Mouse (Mus musculus) G1E-ER4 (cell line): ENCODE measurements around the gene Epha2. TPM values are rescaled to one million over a fixed set of nuclear protein-coding genes. Genes with fewer than 3 reads are reported as not detected.

Experiments
- GATA1 ChIP-seq: IDR thresholded peaks from one replicate; pipeline ENCODE4 v1.8.0; 2012; ENCODE audit warnings: low read length, inconsistent platforms
- polyA plus RNA-seq: library from polyadenylated mRNA; stranded (reverse); fragments of >175 nt; gene quantifications from 2 replicates; pipeline ENCODE4 v1.2.3, GENCODE M21; 2012

The Epha2 gene
- polyA plus RNA-seq, 1 experiment, result 0.02 TPM

GRCm38 (mm10) chr4:141332258-141332657, 31.2 kb downstream of the Epha2 start:
- TF ChIP-seq GATA1, result no peak

- TF ChIP-seq GATA1, result no peak
Observed at GRCm38 (mm10) chr4:141334695-141335094, 33.7 kb downstream of the Epha2 start.

GRCm38 (mm10) chr4:141335263-141335796, 34.3 kb downstream of the Epha2 start:
- no peak for TF ChIP-seq GATA1

- no peak for TF ChIP-seq GATA1
Observed at GRCm38 (mm10) chr4:141336196-141336595, 35.2 kb downstream of the Epha2 start.

- no peak for TF ChIP-seq GATA1
Observed at GRCm38 (mm10) chr4:141337986-141338385, 36.9 kb downstream of the Epha2 start.

- no peak for TF ChIP-seq GATA1
Observed at GRCm38 (mm10) chr4:141338853-141339252, 37.8 kb downstream of the Epha2 start.

- TF ChIP-seq GATA1, result no peak
Observed at GRCm38 (mm10) chr4:141341477-141341876, 40.4 kb downstream of the Epha2 start.

GRCm38 (mm10) chr4:141343515-141343914, 42.5 kb downstream of the Epha2 start:
- no peak for TF ChIP-seq GATA1

GRCm38 (mm10) chr4:141345219-141345618, 44.2 kb downstream of the Epha2 start:
- TF ChIP-seq GATA1, result no peak

- no peak for TF ChIP-seq GATA1
Observed at GRCm38 (mm10) chr4:141347365-141347797, 46.3 kb downstream of the Epha2 start.

GRCm38 (mm10) chr4:141348616-141349015, 47.6 kb downstream of the Epha2 start:
- no peak for TF ChIP-seq GATA1

- no peak for TF ChIP-seq GATA1
Observed at GRCm38 (mm10) chr4:141350015-141350414, 49.0 kb downstream of the Epha2 start.

GRCm38 (mm10) chr4:141351972-141352371, 50.9 kb downstream of the Epha2 start:
- TF ChIP-seq GATA1, result no peak

- no peak for TF ChIP-seq GATA1
Observed at GRCm38 (mm10) chr4:141352986-141353385, 51.9 kb downstream of the Epha2 start.

- TF ChIP-seq GATA1, result no peak
Observed at GRCm38 (mm10) chr4:141353868-141354267, 52.8 kb downstream of the Epha2 start.

GRCm38 (mm10) chr4:141357811-141358210, 56.8 kb downstream of the Epha2 start:
- TF ChIP-seq GATA1, result no peak

GRCm38 (mm10) chr4:141359222-141359621, 58.2 kb downstream of the Epha2 start:
- no peak for TF ChIP-seq GATA1

GRCm38 (mm10) chr4:141360846-141361245, 59.8 kb downstream of the Epha2 start:
- TF ChIP-seq GATA1, result no peak
